Mouse (Mus musculus) myocyte (in vitro differentiated cells): ENCODE data around the gene Rnf214. TPM values are rescaled to one million over a fixed set of nuclear protein-coding genes. Genes with fewer than 3 reads are reported as not detected.

Source experiments
- H3K27me3 ChIP-seq: one replicate; pipeline ENCODE4 v1.6.1; 2011; ENCODE audit not compliant: control insufficient read depth, insufficient read depth, insufficient read length
- H3K36me3 ChIP-seq: one replicate; pipeline ENCODE4 v1.6.1; 2011; ENCODE audit not compliant: control insufficient read depth, insufficient read depth
- H3K4me2 ChIP-seq: one replicate; pipeline ENCODE4 v1.6.1; 2011; ENCODE audit warnings: low read depth, control low read depth
- H3K4me3 ChIP-seq: one replicate; pipeline ENCODE4 v1.5.1; 2011; ENCODE audit warnings: mild to moderate bottlenecking, control low read depth, moderate library complexity
- H3K79me2 ChIP-seq: one replicate; pipeline ENCODE4 v1.6.1; 2011; ENCODE audit not compliant: control insufficient read depth, insufficient read depth
- H3ac ChIP-seq: one replicate; pipeline ENCODE4 v1.6.1; 2011; ENCODE audit not compliant: control insufficient read depth, insufficient read length
- CEBPB ChIP-seq: IDR thresholded peaks from 2 replicates; pipeline ENCODE4 v1.6.1; 2011; ENCODE audit warnings: mild to moderate bottlenecking, moderate library complexity; ENCODE audit not compliant: poor library complexity, insufficient read depth, severe bottlenecking
- E2F4 ChIP-seq: IDR thresholded peaks from one replicate; pipeline ENCODE4 v1.6.1; 2011; ENCODE audit warnings: mild to moderate bottlenecking, control low read depth, moderate library complexity; ENCODE audit not compliant: insufficient read depth
- MAX ChIP-seq: IDR thresholded peaks from one replicate; pipeline ENCODE4 v1.6.1; 2011; ENCODE audit warnings: low read depth, mild to moderate bottlenecking, control low read depth
- MYOD1 ChIP-seq, 3 experiments: IDR thresholded peaks; one replicate each; pipeline ENCODE4 v1.6.1; 2011; ENCODE audit warnings: control low read depth in 2 of 3, low read depth in 2 of 3, mild to moderate bottlenecking in 2 of 3, moderate library complexity in 1 of 3; ENCODE audit not compliant: insufficient read length in 2 of 3, control insufficient read depth in 1 of 3
- MYOG ChIP-seq, 3 experiments: IDR thresholded peaks; one replicate each; pipeline ENCODE4 v1.6.1; 2011; ENCODE audit warnings: control low read depth in 2 of 3, low read depth in 2 of 3, mild to moderate bottlenecking in 2 of 3; ENCODE audit not compliant: insufficient read length in 2 of 3, control insufficient read depth in 1 of 3, insufficient read depth in 1 of 3
- POLR2A ChIP-seq: IDR thresholded peaks from one replicate; pipeline ENCODE4 v1.6.1; 2011; ENCODE audit warnings: low read depth, mild to moderate bottlenecking, control low read depth, moderate library complexity; ENCODE audit not compliant: insufficient read length
- POLR2AphosphoS2 ChIP-seq: IDR thresholded peaks from one replicate; pipeline ENCODE4 v1.6.1; 2011; ENCODE audit warnings: low read depth, control low read depth; ENCODE audit not compliant: insufficient read length
- REST ChIP-seq: IDR thresholded peaks from one replicate; pipeline ENCODE4 v1.6.1; 2011; ENCODE audit warnings: mild to moderate bottlenecking, control low read depth, moderate library complexity; ENCODE audit not compliant: insufficient read depth, insufficient read length
- SRF ChIP-seq: IDR thresholded peaks from one replicate; pipeline ENCODE4 v1.6.1; 2011; ENCODE audit warnings: low read depth; ENCODE audit not compliant: control insufficient read depth, insufficient read length
- TCF12 ChIP-seq: IDR thresholded peaks from one replicate; pipeline ENCODE4 v1.6.1; 2011; ENCODE audit warnings: mild to moderate bottlenecking, control low read depth; ENCODE audit not compliant: poor library complexity, insufficient read depth, severe bottlenecking
- TCF3 ChIP-seq: IDR thresholded peaks from one replicate; pipeline ENCODE4 v1.6.1; 2011; ENCODE audit warnings: low read depth, control low read depth; ENCODE audit not compliant: insufficient read length
- USF1 ChIP-seq: IDR thresholded peaks from one replicate; pipeline ENCODE4 v1.6.1; 2011; ENCODE audit warnings: low read depth, mild to moderate bottlenecking, control low read depth, moderate library complexity
- polyA plus RNA-seq: library from polyadenylated mRNA; unstranded; fragments of >200 nt; fragmentation: generic; extraction: Trizol; gene quantifications from one replicate; pipeline ENCODE4 v1.2.1, GENCODE M21; 2012; ENCODE audit warnings: missing spikeins

Gene Rnf214
- polyA plus RNA-seq, 1 experiment = 14.6 TPM

GRCm38 (mm10) chr9:45939794-45940193 lies 33.1 kb upstream of the Rnf214 start:
- no peak overlapping the region for H3K4me2 ChIP-seq
- no peaks in the 10 kb centered on the region for H3K27me3 ChIP-seq
- H3K79me2 ChIP-seq = no peaks in the 10 kb centered on the region
- no peaks in the 10 kb centered on the region for H3K36me3 ChIP-seq
- no peak overlapping the region for H3K4me3 ChIP-seq
- H3ac ChIP-seq = no peak overlapping the region
- no peak for TF ChIP-seq CEBPB
- TF ChIP-seq USF1 = no peak
- TF ChIP-seq TCF12 = no peak
- no peak for TF ChIP-seq REST
- TF ChIP-seq POLR2A = no peak

DNA sequence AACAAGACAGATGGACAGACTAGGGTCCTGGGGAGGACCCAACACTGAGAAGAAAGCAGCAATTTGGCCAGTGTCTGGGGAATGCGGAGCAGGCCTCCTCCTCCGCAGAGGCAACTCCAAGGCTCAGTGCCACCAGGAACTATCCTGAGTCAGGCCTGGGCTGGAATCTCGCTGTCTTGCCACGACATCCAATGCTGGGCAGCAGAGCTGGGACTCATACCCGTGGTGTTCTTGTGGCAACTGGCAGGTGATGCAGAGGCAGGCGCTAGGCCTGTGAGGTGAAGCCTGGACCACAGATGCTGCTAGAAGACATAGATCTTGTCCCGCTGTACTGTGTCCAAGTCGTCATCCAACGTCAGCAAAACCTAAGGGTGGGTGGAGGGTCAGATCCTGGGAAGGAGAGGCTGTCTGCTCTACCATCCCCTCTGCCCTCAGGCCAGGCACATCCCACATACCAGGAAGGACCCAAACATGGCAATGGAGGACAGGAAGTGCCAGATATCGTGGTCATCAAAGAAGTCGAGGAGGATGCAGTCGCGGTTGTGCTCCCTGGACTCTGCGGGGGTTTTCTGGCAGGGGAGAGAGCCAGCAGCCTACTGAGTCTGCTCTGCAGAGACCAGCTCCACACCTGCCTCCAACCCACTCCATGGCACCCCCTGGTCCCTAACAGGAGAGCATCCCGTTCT lies 32.4 kb upstream of the Rnf214 start:
- Histone ChIP-seq H3K79me2 (no peaks in the 10 kb centered on the region), H3K27me3 (no peaks in the 10 kb centered on the region), H3K36me3 (no peaks in the 10 kb centered on the region), H3ac (no peak overlapping the region), H3K4me2 (no peak overlapping the region), H3K4me3 (no peak overlapping the region)
- no peak for TF ChIP-seq MYOD1 (IDR thresholded peaks at IDR 0.05; ENCODE audit: control insufficient read depth in 1 of 3, insufficient read length in 2 of 3, low read depth in 2 of 3)
- TF ChIP-seq TCF12 = no peak
- no peak for TF ChIP-seq USF1
- TF ChIP-seq MAX = no peak
- no peak for TF ChIP-seq REST
- TF ChIP-seq POLR2AphosphoS2 = no peak
- no peak for TF ChIP-seq TCF3
- no peak for TF ChIP-seq POLR2A
- no peak for TF ChIP-seq SRF
- TF ChIP-seq E2F4 = no peak
- TF ChIP-seq CEBPB = no peak
- TF ChIP-seq MYOG (IDR thresholded peaks at IDR 0.05; ENCODE audit: control insufficient read depth in 1 of 3, insufficient read depth in 1 of 3, insufficient read length in 2 of 3, low read depth in 2 of 3) = no peak

DNA sequence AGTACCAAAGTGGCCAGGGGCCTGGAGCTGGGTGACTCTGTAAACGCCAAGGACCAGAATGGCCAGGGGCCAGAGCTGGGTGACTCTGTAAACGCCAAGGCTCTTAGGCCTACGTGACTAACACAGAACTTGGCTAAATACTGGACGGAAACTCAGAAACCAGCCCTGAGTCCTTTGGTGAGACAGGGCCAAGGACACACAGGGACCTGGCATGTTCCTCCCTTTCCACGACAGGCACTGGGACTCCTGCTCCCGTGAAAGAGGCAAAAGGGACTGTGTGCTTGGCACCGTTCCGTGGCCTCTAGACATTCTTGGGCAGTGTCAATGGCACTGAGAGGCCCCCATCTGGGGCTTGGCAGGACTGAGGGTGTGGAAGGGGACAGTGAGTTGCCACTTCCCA lies 31.4 kb upstream of the Rnf214 start:
- H3K27me3 ChIP-seq = no peaks in the 10 kb centered on the region
- TF ChIP-seq TCF3 (no peak), MAX (no peak), MYOD1 (IDR thresholded peaks at IDR 0.05; ENCODE audit: control insufficient read depth in 1 of 3, insufficient read length in 2 of 3, low read depth in 2 of 3) (no peak), SRF (no peak)
- no peaks in the 10 kb centered on the region for H3K79me2 ChIP-seq
- no peak overlapping the region for H3K4me3 ChIP-seq
- no peak overlapping the region for H3ac ChIP-seq
- H3K36me3 ChIP-seq = no peaks in the 10 kb centered on the region
- no peak overlapping the region for H3K4me2 ChIP-seq

- H3ac ChIP-seq = no peak overlapping the region
- H3K4me3 ChIP-seq = no peak overlapping the region
- H3K79me2 ChIP-seq = no peaks in the 10 kb centered on the region
- no peaks in the 10 kb centered on the region for H3K36me3 ChIP-seq
- no peak overlapping the region for H3K4me2 ChIP-seq
- TF ChIP-seq POLR2AphosphoS2 (peak; percentile 27), USF1 (no peak)
- H3K27me3 ChIP-seq = no peaks in the 10 kb centered on the region
These were observed 30.2 kb upstream of the Rnf214 start for GRCm38 (mm10) chr9:45936883-45937282.

- no peaks in the 10 kb centered on the region for H3K27me3 ChIP-seq
- H3K36me3 ChIP-seq = no peaks in the 10 kb centered on the region
- no peak within 1 kb of the TSS for H3ac ChIP-seq
- TF ChIP-seq SRF (peak; percentile 56), TCF12 (no peak), MAX (no peak), MYOD1 (IDR thresholded peaks at IDR 0.05; ENCODE audit: control insufficient read depth in 1 of 3, insufficient read length in 2 of 3, low read depth in 2 of 3) (no peak), USF1 (no peak)
- no peak within 1 kb of the TSS for H3K4me3 ChIP-seq
- H3K4me2 ChIP-seq = peak within 1 kb of the TSS; percentile 65
- H3K79me2 ChIP-seq = no peaks in the 10 kb centered on the region
These were observed 29.0 kb upstream of the Rnf214 start, which contains the start of gene Tagln for GRCm38 (mm10) chr9:45935628-45936210. Gene Tagln (minus strand): TSS chr9:45936058.
